Mouse (Mus musculus) midbrain, embryonic 11.5 days (tissue): ENCODE measurements at regions not wholly inside any gene's neighbourhood (a gene's known extent, or its start where the extent isn't known, plus 50 kb on each side); places are given as distances from the start of the nearest gene placed in this dataset.

Source experiments
- ATAC-seq: fragments of 200-750 bp; cut with Nextera tagmentation; 2 replicates; pipeline ENCODE4 v1.8.0; 2017; ENCODE audit warnings: moderate TSS enrichment, moderate library complexity; ENCODE audit not compliant: low FRiP score
- DNase-seq: peaks from one replicate; pipeline ENCODE4 v3.0.0; 2015; ENCODE audit warnings: low spot score; ENCODE audit errors: missing footprints
- H3K27ac ChIP-seq: fragments of 300-500 bp; sonication (generic); 2 replicates; pipeline ENCODE4 v1.5.1; 2014; ENCODE audit warnings: low read depth, low read length
- H3K27me3 ChIP-seq: fragments of 300-500 bp; sonication (generic); 2 replicates; pipeline ENCODE4 v1.6.1; 2014; ENCODE audit warnings: mild to moderate bottlenecking, low read length, moderate library complexity, mixed read lengths; ENCODE audit not compliant: control insufficient read depth, insufficient read depth
- H3K36me3 ChIP-seq: fragments of 300-500 bp; sonication (generic); 2 replicates; pipeline ENCODE4 v1.6.1; 2014; ENCODE audit warnings: mild to moderate bottlenecking, low read length, moderate library complexity, mixed read lengths; ENCODE audit not compliant: control insufficient read depth, insufficient read depth
- H3K4me1 ChIP-seq: fragments of 300-500 bp; sonication (generic); 2 replicates; pipeline ENCODE4 v1.6.1; 2014; ENCODE audit warnings: low read length; ENCODE audit not compliant: control insufficient read depth, insufficient read depth
- H3K4me2 ChIP-seq: fragments of 300-500 bp; sonication (generic); 2 replicates; pipeline ENCODE4 v1.6.1; 2014; ENCODE audit warnings: mild to moderate bottlenecking, moderate library complexity
- H3K4me3 ChIP-seq: fragments of 300-500 bp; sonication (generic); 2 replicates; pipeline ENCODE4 v1.5.1; 2014; ENCODE audit warnings: low read depth, low read length
- H3K9ac ChIP-seq: fragments of 300-500 bp; sonication (generic); 2 replicates; pipeline ENCODE4 v1.6.1; 2014; ENCODE audit warnings: low read length
- H3K9me3 ChIP-seq: fragments of 300-500 bp; sonication (generic); 2 replicates; pipeline ENCODE4 v1.6.1; 2016; ENCODE audit warnings: low read length; ENCODE audit not compliant: control insufficient read depth
- WGBS: fragments of 180-500 bp; shearing (Covaris S2); extraction: QIAGEN DNeasy Blood & Tissue Kit; methylation state at CpG from one replicate; pipeline ENCODE4 v1.1.7; 2014; 5-methylcytosine and 5-hydroxymethylcytosine counted together

DNA sequence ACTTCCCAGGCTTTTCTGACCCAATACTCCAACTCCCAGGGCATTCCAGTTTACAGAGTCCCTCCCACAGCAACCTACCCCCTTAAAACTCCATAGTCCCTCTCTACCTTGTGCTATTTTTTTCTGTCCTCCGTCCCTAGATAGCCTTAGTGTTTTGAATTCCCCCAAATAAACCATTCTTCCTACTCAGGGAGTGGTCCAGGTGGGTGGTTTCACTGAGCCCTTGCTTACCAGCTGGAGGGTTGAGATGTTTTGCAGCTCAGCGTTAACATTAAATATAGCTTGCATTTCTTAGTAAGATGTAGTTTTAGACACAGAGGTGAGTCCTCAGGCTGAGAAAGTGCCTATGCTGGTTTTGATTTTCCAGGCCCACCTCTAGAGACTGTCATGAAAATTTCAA, 313.0 kb downstream of the Bmper start:
- H3K9me3 ChIP-seq = no peaks in the 10 kb centered on the region
- WGBS = 84% methylated on average over 2 of the region's 2 CpGs
- H3K27ac ChIP-seq = no peak overlapping the region
- no peak overlapping the region for H3K4me3 ChIP-seq
- H3K9ac ChIP-seq = no peak overlapping the region
- H3K4me2 ChIP-seq = no peak overlapping the region
- H3K27me3 ChIP-seq = no peaks in the 10 kb centered on the region
- no peaks in the 10 kb centered on the region for H3K36me3 ChIP-seq
- DNase-seq (no peak), ATAC-seq (no peak)
- no peaks in the 10 kb centered on the region for H3K4me1 ChIP-seq

DNA sequence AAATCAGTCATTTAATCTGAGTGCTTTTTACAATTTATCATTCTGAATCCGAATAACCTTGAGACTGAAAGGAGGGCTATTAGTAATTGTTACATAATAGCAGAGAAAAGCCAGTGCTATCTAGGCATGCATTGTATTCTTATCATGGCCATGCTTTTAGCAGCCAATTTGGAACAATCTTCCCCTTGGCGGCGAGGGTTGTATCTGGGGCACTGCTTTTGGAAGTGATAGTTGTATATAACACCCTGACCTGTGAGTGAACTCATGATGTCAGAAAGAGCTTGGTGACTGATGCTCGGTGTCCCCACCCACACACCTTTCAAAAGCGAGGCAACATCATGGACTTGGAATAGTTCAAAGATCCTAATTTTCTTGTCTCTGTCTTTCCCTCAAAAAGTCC, 315.2 kb downstream of the Bmper start:
- no peak overlapping the region for H3K4me3 ChIP-seq
- ATAC-seq = no peak
- no peak overlapping the region for H3K4me2 ChIP-seq
- H3K9me3 ChIP-seq = no peaks in the 10 kb centered on the region
- H3K27ac ChIP-seq = no peak overlapping the region
- H3K36me3 ChIP-seq = no peaks in the 10 kb centered on the region
- H3K27me3 ChIP-seq = no peaks in the 10 kb centered on the region
- WGBS = 85% methylated on average over 5 of the region's 5 CpGs
- no peak overlapping the region for H3K9ac ChIP-seq
- no peak for DNase-seq
- H3K4me1 ChIP-seq = no peaks in the 10 kb centered on the region

DNA sequence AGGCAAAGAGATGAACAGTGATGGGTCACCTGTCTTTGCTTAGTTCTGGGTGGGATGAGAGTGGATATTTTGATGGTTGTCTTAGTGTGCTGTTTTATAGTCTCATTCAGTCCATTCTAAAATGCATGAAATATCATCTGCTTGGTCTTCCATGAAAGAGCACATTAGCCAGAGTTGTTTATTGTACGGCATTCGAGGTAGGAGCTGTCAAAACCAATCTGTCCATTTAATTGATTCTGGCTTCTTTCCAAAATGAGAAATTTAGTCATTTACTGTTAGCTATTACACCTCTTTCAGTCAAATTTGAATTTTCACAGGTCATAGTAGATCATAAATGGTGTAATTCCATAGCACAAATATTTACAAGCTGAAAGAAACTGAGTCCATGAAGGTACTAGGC, 328.8 kb downstream of the Bmper start:
- H3K9ac ChIP-seq = no peak overlapping the region
- ATAC-seq = no peak
- WGBS = 77% methylated on average over 2 of the region's 2 CpGs

DNA sequence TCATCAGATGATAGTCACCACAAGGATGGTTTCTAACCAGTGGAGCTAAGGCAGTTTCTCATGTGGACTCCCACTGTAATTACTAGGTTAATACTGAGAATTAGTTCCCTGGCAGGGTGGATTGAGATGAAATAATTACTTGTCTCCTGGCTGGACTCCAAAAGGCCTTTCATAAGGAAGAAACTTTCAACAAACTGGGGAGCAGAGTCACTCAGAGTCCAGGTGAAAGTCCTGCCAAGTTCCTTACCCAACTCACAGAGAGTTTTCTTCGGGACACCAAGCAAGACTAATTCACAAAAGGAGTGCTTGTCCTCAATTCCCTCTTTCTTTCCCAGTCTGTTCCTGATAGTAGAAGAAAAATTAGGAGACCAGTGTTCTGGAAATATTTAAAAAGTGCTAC, 330.9 kb downstream of the Bmper start:
- no peaks in the 10 kb centered on the region for H3K9me3 ChIP-seq
- H3K4me2 ChIP-seq = no peak overlapping the region
- no peak overlapping the region for H3K4me3 ChIP-seq
- no peak for ATAC-seq
- 95% methylated on average over 1 of the region's 1 CpGs for WGBS
- H3K9ac ChIP-seq = no peak overlapping the region
- DNase-seq = no peak
- no peak overlapping the region for H3K27ac ChIP-seq
- no peaks in the 10 kb centered on the region for H3K36me3 ChIP-seq
- H3K4me1 ChIP-seq = no peaks in the 10 kb centered on the region
- H3K27me3 ChIP-seq = no peaks in the 10 kb centered on the region

More for the DNA sequence above, 328.8 kb downstream of the Bmper start:
- no peaks in the 10 kb centered on the region for H3K4me1 ChIP-seq
- no peak overlapping the region for H3K27ac ChIP-seq
- no peak overlapping the region for H3K4me2 ChIP-seq
- no peak for DNase-seq
- no peaks in the 10 kb centered on the region for H3K9me3 ChIP-seq
- H3K36me3 ChIP-seq = no peaks in the 10 kb centered on the region
- H3K27me3 ChIP-seq = no peaks in the 10 kb centered on the region
- H3K4me3 ChIP-seq = no peak overlapping the region

DNA sequence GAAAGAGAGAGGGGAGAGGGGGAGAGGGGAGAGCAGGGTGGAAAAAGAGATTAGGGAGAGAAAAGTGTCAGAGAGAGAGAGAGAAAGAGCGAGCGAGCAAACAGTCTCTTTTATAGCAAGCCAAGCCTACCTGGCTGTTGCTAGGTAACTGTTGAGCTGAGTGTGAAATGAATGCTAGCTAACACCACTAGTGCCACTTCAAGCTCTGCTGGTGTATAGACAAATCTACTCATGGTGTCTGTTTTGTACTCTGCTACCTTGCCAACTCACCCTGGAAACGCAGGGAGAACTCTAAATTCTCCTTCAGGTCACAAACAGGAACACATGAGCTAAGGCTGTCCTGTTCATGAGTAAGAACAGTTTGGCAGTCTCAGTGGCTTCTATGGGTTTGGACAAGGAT, 334.7 kb downstream of the Bmper start:
- Histone ChIP-seq H3K9ac (no peak overlapping the region), H3K4me1 (no peaks in the 10 kb centered on the region), H3K9me3 (no peaks in the 10 kb centered on the region), H3K27me3 (no peaks in the 10 kb centered on the region), H3K36me3 (no peaks in the 10 kb centered on the region), H3K4me3 (no peak overlapping the region), H3K27ac (no peak overlapping the region), H3K4me2 (no peak overlapping the region)
- no peak for ATAC-seq
- DNase-seq = no peak
- WGBS = 81% methylated on average over 3 of the region's 3 CpGs

DNA sequence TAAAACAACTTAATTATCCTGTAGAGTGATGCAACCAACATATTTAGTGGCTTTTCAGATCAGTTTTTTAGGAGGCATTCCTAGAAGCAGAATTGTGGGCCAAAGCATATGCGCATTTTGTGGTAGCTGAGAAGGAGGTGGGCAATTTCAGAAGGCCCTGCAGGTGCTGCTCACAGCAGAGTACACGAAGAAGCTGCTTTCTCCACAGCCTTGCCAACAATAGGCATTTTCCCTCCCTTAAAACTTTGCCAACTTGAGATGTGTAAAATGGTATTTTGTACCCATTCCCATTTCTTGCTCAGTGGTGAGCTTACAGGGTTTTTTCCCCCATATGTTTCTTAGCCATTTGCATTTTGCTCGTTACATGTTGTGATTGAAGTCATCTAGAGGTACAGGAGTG, 339.0 kb downstream of the Bmper start:
- 78% methylated on average over 3 of the region's 3 CpGs for WGBS
- Histone ChIP-seq H3K4me1 (no peaks in the 10 kb centered on the region), H3K36me3 (no peaks in the 10 kb centered on the region), H3K4me3 (no peak overlapping the region), H3K27ac (no peak overlapping the region), H3K9me3 (no peaks in the 10 kb centered on the region), H3K27me3 (no peaks in the 10 kb centered on the region), H3K4me2 (no peak overlapping the region), H3K9ac (no peak overlapping the region)
- ATAC-seq (no peak), DNase-seq (no peak)

DNA sequence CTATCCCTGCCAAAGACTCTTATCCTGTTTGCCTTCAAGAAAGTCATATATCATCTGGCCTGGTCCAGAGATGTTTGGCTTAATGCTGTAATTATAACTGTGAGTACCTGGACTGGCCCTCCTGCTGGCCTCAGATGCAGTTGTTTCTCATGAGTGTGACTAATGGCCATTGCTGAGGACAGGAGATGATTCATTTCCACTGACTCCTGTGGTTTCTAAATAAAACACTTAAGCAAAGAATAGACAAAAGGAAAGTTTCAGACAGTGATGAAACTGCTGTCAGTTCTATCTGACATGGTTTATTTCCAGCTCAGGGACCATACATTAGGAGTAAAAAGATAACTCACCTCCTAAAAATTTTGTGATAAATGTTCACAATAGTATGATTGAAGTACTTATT, 344.2 kb downstream of the Bmper start:
- Histone ChIP-seq H3K9me3 (no peaks in the 10 kb centered on the region), H3K9ac (no peak overlapping the region), H3K4me2 (no peak overlapping the region), H3K27me3 (no peaks in the 10 kb centered on the region), H3K4me3 (no peak overlapping the region), H3K36me3 (no peaks in the 10 kb centered on the region), H3K27ac (no peak overlapping the region), H3K4me1 (no peaks in the 10 kb centered on the region)
- ATAC-seq (no peak), DNase-seq (no peak)

DNA sequence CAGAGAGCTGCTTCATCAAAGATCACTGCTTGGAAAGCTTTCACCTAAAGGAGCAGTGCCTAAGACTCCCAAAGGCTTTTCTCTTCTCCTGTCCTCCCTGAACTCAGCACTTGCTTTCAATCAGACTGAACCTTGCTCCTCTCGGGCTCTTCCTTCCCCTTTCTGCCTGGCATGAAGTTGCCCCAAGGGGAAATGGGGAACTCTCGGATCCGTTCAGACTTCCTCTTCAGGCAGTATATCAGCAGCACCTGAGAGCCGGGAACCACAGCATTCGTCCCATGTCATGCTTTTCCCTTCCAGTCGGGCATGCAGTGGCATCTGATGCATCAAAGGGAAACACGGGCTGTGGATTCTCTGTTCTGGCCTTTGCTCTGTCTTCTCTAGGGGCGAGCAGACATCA, 347.3 kb downstream of the Bmper start:
- no peak for ATAC-seq
- WGBS = 85% methylated on average over 8 of the region's 8 CpGs

DNA sequence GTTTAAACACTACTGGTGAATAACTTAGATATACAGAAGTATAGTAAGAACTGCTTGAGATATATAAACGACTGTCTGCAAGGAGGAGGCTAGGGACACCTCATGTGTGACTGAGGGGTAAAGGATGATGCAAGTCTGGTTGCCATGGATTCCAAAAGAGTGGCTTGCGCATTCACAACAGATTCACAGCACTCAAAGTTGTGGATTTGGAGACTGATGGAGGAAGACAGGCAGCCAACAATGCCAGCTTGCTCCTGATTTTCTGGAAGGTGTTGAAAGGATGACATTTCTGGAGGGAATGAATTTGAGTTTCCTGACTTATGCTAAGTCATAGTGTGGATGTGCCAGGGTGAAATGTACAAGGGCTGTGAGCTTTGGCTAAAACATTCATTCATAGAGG, 353.4 kb downstream of the Bmper start:
- Histone ChIP-seq H3K9me3 (no peaks in the 10 kb centered on the region), H3K9ac (no peak overlapping the region), H3K36me3 (no peaks in the 10 kb centered on the region), H3K4me1 (no peaks in the 10 kb centered on the region), H3K4me3 (no peak overlapping the region), H3K4me2 (no peak overlapping the region), H3K27ac (no peak overlapping the region), H3K27me3 (no peaks in the 10 kb centered on the region)
- DNase-seq (no peak), ATAC-seq (no peak)
- WGBS = 72% methylated on average over 2 of the region's 2 CpGs

More for the DNA sequence above, 347.3 kb downstream of the Bmper start:
- no peak overlapping the region for H3K27ac ChIP-seq
- H3K9ac ChIP-seq = no peak overlapping the region
- no peak overlapping the region for H3K4me2 ChIP-seq
- H3K9me3 ChIP-seq = no peaks in the 10 kb centered on the region
- H3K36me3 ChIP-seq = no peaks in the 10 kb centered on the region
- H3K4me3 ChIP-seq = no peak overlapping the region
- no peak for DNase-seq
- H3K4me1 ChIP-seq = no peaks in the 10 kb centered on the region
- no peaks in the 10 kb centered on the region for H3K27me3 ChIP-seq

DNA sequence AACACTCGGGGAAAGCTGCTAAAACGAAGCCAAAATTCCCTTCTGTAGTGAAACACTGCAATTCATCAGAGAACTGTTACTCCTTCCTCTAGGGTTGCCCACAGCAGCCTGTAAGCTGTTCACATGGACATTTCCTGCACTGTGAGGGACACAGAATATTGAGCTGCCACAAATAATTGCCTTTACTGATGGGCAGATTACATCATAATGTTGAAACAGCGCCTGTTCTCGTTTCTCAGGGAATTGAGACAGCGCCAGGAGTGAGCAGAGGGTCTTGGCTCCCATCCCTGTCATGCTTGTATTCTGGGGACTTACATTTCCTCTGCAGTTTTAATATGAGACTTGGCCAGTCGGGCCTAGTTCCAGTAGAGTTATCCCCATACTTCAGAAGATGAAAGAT, 357.3 kb downstream of the Bmper start:
- Histone ChIP-seq H3K27ac (no peak overlapping the region), H3K27me3 (no peaks in the 10 kb centered on the region), H3K4me1 (no peaks in the 10 kb centered on the region), H3K4me2 (no peak overlapping the region), H3K4me3 (no peak overlapping the region), H3K36me3 (no peaks in the 10 kb centered on the region), H3K9me3 (no peaks in the 10 kb centered on the region), H3K9ac (no peak overlapping the region)
- DNase-seq (no peak), ATAC-seq (no peak)
- 79% methylated on average over 6 of the region's 6 CpGs for WGBS
